ENCODE assay signal across 13 mouse cellular contexts in the genomic region with DNA sequence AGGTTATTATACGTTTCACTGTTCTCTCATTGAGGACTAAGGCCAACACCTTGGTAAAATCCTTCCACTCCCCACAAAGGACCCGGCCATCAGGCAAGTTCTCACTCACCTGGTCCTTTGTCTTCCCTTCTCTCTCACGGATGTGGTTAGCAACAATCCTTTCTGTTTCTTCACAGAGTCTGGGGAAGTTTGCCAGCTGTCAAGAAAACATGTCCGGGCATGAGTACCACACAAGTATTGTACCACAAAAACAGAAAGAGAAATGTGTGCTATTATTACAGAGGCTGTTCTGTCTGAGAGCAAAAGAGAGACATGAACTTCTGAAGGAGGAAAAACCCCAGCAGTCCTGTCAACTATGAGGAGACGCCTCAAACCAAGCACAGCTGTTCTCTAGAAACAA.
DNase-seq lines count a peak whose midpoint lies in the region; ATAC-seq and TF ChIP-seq lines count a peak whose summit lies in the region.
"Had no signal": no experiment of that assay in that cellular context is flagged by ENCODE, and none has a peak within 500 bp of the region (broad histone marks: within the 10 kb centered on the region; RNA-seq: fewer than 3 reads in every experiment).

No protein-coding gene starts in this region.

- WGBS in limb, embryonic 14.5 days, result 66% methylated on average over 5 of the region's 5 CpGs
- 77% methylated on average over 5 of the region's 5 CpGs for WGBS in midbrain, postnatal 0 days

- TF ChIP-seq POLR2A in testis, adult 2 months (IDR thresholded peaks at IDR 0.05; ENCODE audit: control insufficient read depth, low read depth, low read length), result no peak
- no peak for TF ChIP-seq POLR2A in limb, embryonic 14.5 days (IDR thresholded peaks at IDR 0.05; ENCODE audit: borderline replicate concordance, extremely low read depth, insufficient read depth, insufficient read length)

- no peak for TF ChIP-seq CTCF in testis, adult 2 months (IDR thresholded peaks at IDR 0.05; ENCODE audit: control insufficient read depth, insufficient read depth, insufficient replicate concordance, low read depth, low read length)
- TF ChIP-seq CTCF in midbrain, postnatal 0 days (IDR thresholded peaks at IDR 0.05), result no peak

- H3K4me3 ChIP-seq in testis, adult 2 months (ENCODE audit: control insufficient read depth, low read depth, low read length), result no peak overlapping the region
- no peak overlapping the region for H3K4me3 ChIP-seq in limb, embryonic 14.5 days (replicated peaks; ENCODE audit: low read length)
- no peak overlapping the region for H3K4me3 ChIP-seq in midbrain, postnatal 0 days (ENCODE audit: low read depth, low read length)

- peak overlapping the region; percentile 60; the same call in 1 of the 2 replicates for H3K27ac ChIP-seq in testis, adult 2 months (ENCODE audit: control insufficient read depth, insufficient read depth, low read depth, low read length)
- H3K27ac ChIP-seq in limb, embryonic 14.5 days (replicated peaks; ENCODE audit: low read depth, low read length), result peak overlapping the region; percentile 52
- H3K27ac ChIP-seq in midbrain, postnatal 0 days (ENCODE audit: low read depth, low read length), result no peak overlapping the region

- no peak overlapping the region for H3K9ac ChIP-seq in limb, embryonic 14.5 days (ENCODE audit: low read depth, low read length, severe bottlenecking)
- H3K9ac ChIP-seq in midbrain, postnatal 0 days (replicated peaks; ENCODE audit: low read length, poor library complexity, severe bottlenecking), result no peak overlapping the region

- H3K36me3 ChIP-seq in testis, adult 2 months (ENCODE audit: control insufficient read depth, insufficient read depth, low read length), result no peaks in the 10 kb centered on the region; the same call in 1 of the 2 replicates
- no peaks in the 10 kb centered on the region for H3K36me3 ChIP-seq in limb, embryonic 14.5 days (ENCODE audit: control insufficient read depth, insufficient read depth, low read length)
- 0 out of 2 replicates have a peak, but pooled peaks cover 5% of the 10 kb centered on the region for H3K36me3 ChIP-seq in midbrain, postnatal 0 days (ENCODE audit: insufficient read depth, low read length)

- H3K9me3 ChIP-seq in limb, embryonic 14.5 days (ENCODE audit: control insufficient read depth, low read length), result no peaks in the 10 kb centered on the region
- no peaks in the 10 kb centered on the region for H3K9me3 ChIP-seq in midbrain, postnatal 0 days (ENCODE audit: low read length)

- H3K4me2 ChIP-seq in limb, embryonic 14.5 days (replicated peaks; ENCODE audit: low read depth, low read length, severe bottlenecking), result no peak overlapping the region
- no peak overlapping the region for H3K4me2 ChIP-seq in midbrain, postnatal 0 days (ENCODE audit: low read depth, low read length, poor library complexity, severe bottlenecking)
- H3K4me2 ChIP-seq: liver, embryonic 11.5 days had no signal

- no peaks in the 10 kb centered on the region for H3K4me1 ChIP-seq in testis, adult 2 months (ENCODE audit: control insufficient read depth, insufficient read depth, low read length)
- H3K4me1 ChIP-seq in limb, embryonic 14.5 days (ENCODE audit: control insufficient read depth, insufficient read depth, low read length), result peaks cover 25% of the 10 kb centered on the region
- no peaks in the 10 kb centered on the region for H3K4me1 ChIP-seq in midbrain, postnatal 0 days (ENCODE audit: insufficient read depth, low read length)

- peak; percentile 71 for ATAC-seq in activated CD4-positive, CD25-positive, alpha-beta regulatory T cell, adult 4 months
- no peak for ATAC-seq in limb, embryonic 14.5 days (ENCODE audit: low FRiP score, low read depth)
- ATAC-seq in midbrain, postnatal 0 days (ENCODE audit: low FRiP score), result no peak
- ATAC-seq: forebrain, embryonic 14.5 days had no signal

- DNase-seq in testis, postnatal 10 days (ENCODE audit: low spot score), result no peak
- DNase-seq in limb, embryonic 14.5 days (ENCODE audit: low spot score), result no peak
- peak; percentile 34 for DNase-seq in thymus, postnatal 25 days
- no peak for DNase-seq in midbrain, postnatal 0 days (ENCODE audit: low spot score)
- DNase-seq in gastrocnemius, adult 8-10 months (ENCODE audit: low spot score in 2 of 2), result no peak
- no peak for DNase-seq in ovary, postnatal 14 days (ENCODE audit: low spot score)
- DNase-seq: cerebellum, adult 2 months; kidney, postnatal 14 days; retina, postnatal 1 day had no signal

- H3K27me3 ChIP-seq in testis, adult 2 months (ENCODE audit: control insufficient read depth, insufficient read depth, low read length), result no peaks in the 10 kb centered on the region
- no peaks in the 10 kb centered on the region for H3K27me3 ChIP-seq in limb, embryonic 14.5 days (ENCODE audit: control insufficient read depth, insufficient read depth, low read length)
- no peaks in the 10 kb centered on the region for H3K27me3 ChIP-seq in midbrain, postnatal 0 days (ENCODE audit: insufficient read depth, low read length)
